Comparison of ENCODE assay signal across 11 mouse cellular contexts in the genomic region with DNA sequence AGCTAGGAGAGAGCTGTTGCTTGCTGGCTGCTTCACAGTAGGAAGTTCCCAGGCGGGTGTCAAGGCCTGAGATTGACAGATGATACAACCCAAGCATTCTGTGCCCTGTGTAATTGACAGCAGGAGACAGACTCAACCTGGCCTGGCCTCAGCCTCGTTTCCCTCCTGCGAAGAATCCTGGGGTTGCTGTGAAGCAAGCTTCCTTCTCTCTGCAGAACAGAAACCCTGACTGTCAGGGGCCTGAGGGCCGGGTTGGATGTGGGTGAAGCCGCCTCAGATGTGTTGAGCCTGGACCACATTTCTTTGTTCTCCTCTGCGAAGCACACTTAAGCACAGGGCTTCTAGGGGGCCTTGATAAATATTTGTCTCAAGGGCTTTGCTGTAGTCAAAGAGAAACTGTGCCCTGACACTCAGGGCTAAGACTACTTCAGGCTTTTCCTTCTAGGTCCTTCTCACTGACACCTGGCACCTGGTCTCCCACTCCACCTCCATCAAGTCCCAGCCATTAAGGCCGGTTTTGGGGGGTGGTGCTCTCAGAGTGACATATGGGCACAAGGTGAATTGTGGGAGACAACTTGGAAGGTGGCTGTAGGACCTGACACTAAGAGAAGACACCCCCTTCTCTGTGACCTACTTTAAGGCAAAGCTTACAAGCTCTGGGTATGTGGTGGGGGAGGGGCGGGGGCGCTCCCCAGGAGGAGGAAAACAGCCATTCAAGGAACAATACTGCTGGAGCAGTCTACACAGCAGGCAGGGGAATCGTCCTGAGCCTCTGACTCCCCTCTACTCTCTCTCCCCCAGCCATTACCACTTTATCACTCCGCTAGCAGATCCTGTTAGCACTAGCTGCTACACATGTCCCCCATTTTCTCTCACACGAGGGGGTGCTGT.
DNase-seq lines count a peak whose midpoint lies in the region; ATAC-seq lines count a peak whose summit lies in the region.
"Had no signal": no experiment of that assay in that cellular context is flagged by ENCODE, and none has a peak within 500 bp of the region (broad histone marks: within the 10 kb centered on the region; RNA-seq: fewer than 3 reads in every experiment).

No protein-coding gene starts in this region.

- H3K36me3 ChIP-seq in heart, embryonic 11.5 days (ENCODE audit: control insufficient read depth, insufficient read depth, low read length): no peaks in the 10 kb centered on the region
- no peaks in the 10 kb centered on the region for H3K36me3 ChIP-seq in midbrain, embryonic 11.5 days (ENCODE audit: control insufficient read depth, insufficient read depth, low read length)
- no peaks in the 10 kb centered on the region for H3K36me3 ChIP-seq in midbrain, embryonic 13.5 days
- H3K36me3 ChIP-seq: stomach, embryonic 15.5 days had no signal

- no peak overlapping the region; the same call in 1 of the 2 replicates for H3K27ac ChIP-seq in heart, embryonic 11.5 days (ENCODE audit: low read depth, low read length)
- no peak overlapping the region for H3K27ac ChIP-seq in midbrain, embryonic 11.5 days (ENCODE audit: low read depth, low read length)
- H3K27ac ChIP-seq in midbrain, embryonic 13.5 days: no peak overlapping the region
- H3K27ac ChIP-seq: kidney, postnatal 0 days; stomach, embryonic 15.5 days had no signal

- peaks cover 15% of the 10 kb centered on the region for H3K4me1 ChIP-seq in heart, embryonic 11.5 days (ENCODE audit: control insufficient read depth, insufficient read depth, low read length)
- peaks cover 4% of the 10 kb centered on the region; the same call in 1 of the 2 replicates for H3K4me1 ChIP-seq in midbrain, embryonic 11.5 days (ENCODE audit: control insufficient read depth, insufficient read depth, low read length)
- peaks cover 10% of the 10 kb centered on the region for H3K4me1 ChIP-seq in midbrain, embryonic 13.5 days (replicated peaks)

- H3K4me2 ChIP-seq in heart, embryonic 11.5 days: peak overlapping the region; percentile 46
- no peak overlapping the region for H3K4me2 ChIP-seq in midbrain, embryonic 11.5 days
- no peak overlapping the region for H3K4me2 ChIP-seq in midbrain, embryonic 13.5 days (replicated peaks)
- H3K4me2 ChIP-seq: stomach, embryonic 15.5 days had no signal

- DNase-seq in heart, postnatal 36 days: no peak
- peak; percentile 85 for DNase-seq in midbrain, embryonic 11.5 days (ENCODE audit: low spot score, missing footprints)
- no peak for DNase-seq in layer of hippocampus, postnatal 36 days
- no peak for DNase-seq in cerebellum, adult 9-11 months
- DNase-seq: cerebellum, adult 2 months had no signal

- no peaks in the 10 kb centered on the region for H3K9me3 ChIP-seq in heart, embryonic 11.5 days (replicated peaks; ENCODE audit: control insufficient read depth, low read length)
- H3K9me3 ChIP-seq in midbrain, embryonic 11.5 days (ENCODE audit: control insufficient read depth, low read length): no peaks in the 10 kb centered on the region
- no peaks in the 10 kb centered on the region for H3K9me3 ChIP-seq in midbrain, embryonic 13.5 days
- H3K9me3 ChIP-seq: stomach, embryonic 15.5 days had no signal

- 0 out of 2 replicates have a peak, but pooled peaks have one; percentile 33 for ATAC-seq in heart, embryonic 11.5 days (replicated peaks; ENCODE audit: insufficient number of reproducible peaks, low FRiP score, low TSS enrichment)
- ATAC-seq in midbrain, embryonic 11.5 days (ENCODE audit: low FRiP score): no peak
- no peak for ATAC-seq in midbrain, embryonic 13.5 days
- ATAC-seq in megakaryocyte-erythroid progenitor cell, adult 5-6 weeks (replicated peaks; ENCODE audit: low FRiP score, low TSS enrichment, poor library complexity, severe bottlenecking): peak; percentile 49
- no peak for ATAC-seq in erythroblast, adult 5-6 weeks (replicated peaks; ENCODE audit: low FRiP score, poor library complexity, severe bottlenecking)

- H3K4me3 ChIP-seq in heart, embryonic 11.5 days (ENCODE audit: low read depth, low read length): no peak overlapping the region
- H3K4me3 ChIP-seq in midbrain, embryonic 11.5 days (ENCODE audit: low read depth, low read length): no peak overlapping the region
- no peak overlapping the region for H3K4me3 ChIP-seq in midbrain, embryonic 13.5 days (replicated peaks)
- H3K4me3 ChIP-seq: stomach, embryonic 15.5 days had no signal

- H3K27me3 ChIP-seq in heart, embryonic 11.5 days (ENCODE audit: control insufficient read depth, insufficient read depth, low read length): no peaks in the 10 kb centered on the region
- H3K27me3 ChIP-seq in midbrain, embryonic 11.5 days (ENCODE audit: control insufficient read depth, insufficient read depth, low read length): peaks cover 50% of the 10 kb centered on the region
- H3K27me3 ChIP-seq in midbrain, embryonic 13.5 days: peaks cover 67% of the 10 kb centered on the region
- H3K27me3 ChIP-seq: stomach, embryonic 15.5 days had no signal

- WGBS in heart, embryonic 11.5 days (ENCODE audit: insufficient replicate concordance): 18% methylated on average over 12 of the region's 12 CpGs
- WGBS in midbrain, embryonic 11.5 days: 15% methylated on average over 11 of the region's 12 CpGs
- WGBS in midbrain, embryonic 13.5 days: 21% methylated on average over 12 of the region's 12 CpGs

- intact Hi-C loops in heart, postnatal 36 days (cut with DNase I): loop anchor here (5.0 kb wide), 1 partner anchor 92 kb away; no protein-coding TSS in a partner anchor

- no peak overlapping the region for H3K9ac ChIP-seq in heart, embryonic 11.5 days (ENCODE audit: low read depth, low read length)
- no peak overlapping the region for H3K9ac ChIP-seq in midbrain, embryonic 11.5 days (ENCODE audit: low read length)
- H3K9ac ChIP-seq in midbrain, embryonic 13.5 days (replicated peaks): no peak overlapping the region
- H3K9ac ChIP-seq: stomach, embryonic 15.5 days had no signal

Comparison
In these comparisons a context has a peak if more than half of its experiments do, and no peak if none do; other contexts are left out.
1. ATAC-seq: peak in heart, embryonic 11.5 days (single experiment) and megakaryocyte-erythroid progenitor cell, adult 5-6 weeks (single experiment); none in midbrain, embryonic 11.5 days (single experiment), midbrain, embryonic 13.5 days (single experiment) and erythroblast, adult 5-6 weeks (single experiment).